Mouse (Mus musculus) gastrocnemius, adult 8-10 months (tissue): ENCODE results near the gene Mybpc3. TPM values are rescaled to one million over a fixed set of nuclear protein-coding genes. Genes with fewer than 3 reads are reported as not detected.
"Not testable (repeated sequence)": the region's sequence is repeated elsewhere in the genome, so short reads cannot be mapped to it uniquely, and the experiment has no call there.

Source experiments
- DNase-seq, 2 experiments: peaks; one replicate each; pipeline ENCODE4 v3.0.0; 2022; ENCODE audit warnings: low spot score in 2 of 2
- total RNA-seq, 4 experiments: library from RNA; stranded (reverse); gene quantifications; 2 replicates each; pipeline ENCODE4 v1.2.4; 2022

Gene Mybpc3
- total RNA-seq, 4 experiments from 2014 or later = 0.29 to 0.36 (median 0.31) TPM

DNA sequence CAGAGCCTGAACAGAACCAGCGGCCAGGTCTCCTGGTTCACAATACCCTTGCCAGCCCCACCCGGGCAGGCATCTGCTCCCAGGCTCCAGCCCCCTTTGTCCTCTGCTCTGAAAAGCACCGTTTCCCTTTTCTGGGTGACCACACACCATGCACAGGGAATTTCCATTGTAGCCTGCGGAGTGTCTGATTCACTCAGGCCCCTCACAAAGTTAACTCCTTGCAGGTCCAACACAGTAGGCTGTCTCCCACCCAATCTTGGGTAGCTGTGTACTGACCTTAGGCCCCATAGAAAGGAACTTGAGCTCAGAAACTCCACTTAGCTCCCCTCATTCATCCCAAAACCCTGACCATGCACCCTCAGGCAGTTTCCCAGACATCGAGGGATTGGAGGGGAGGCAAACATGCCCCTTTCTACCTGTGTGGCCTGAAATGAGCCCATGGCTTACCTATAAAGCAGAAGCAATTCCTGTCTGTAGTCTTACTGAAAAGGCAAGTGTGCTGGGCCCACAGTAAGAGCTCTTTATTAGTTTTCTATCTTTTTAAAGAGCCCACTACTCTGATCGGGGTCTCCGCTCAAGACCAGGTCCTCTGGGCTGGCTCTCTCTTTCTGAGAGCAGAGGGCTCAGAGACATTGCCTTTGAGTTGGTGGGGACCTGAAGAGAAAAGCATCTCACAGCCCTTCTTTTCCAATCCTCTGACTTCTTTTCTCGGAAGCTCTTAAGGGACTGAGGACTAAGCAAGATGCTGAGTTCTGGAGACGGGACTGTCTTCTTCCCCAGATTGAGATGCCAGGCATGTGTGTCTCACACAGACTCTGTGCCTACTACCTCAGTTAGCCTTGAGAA, 31.3 kb upstream of the Mybpc3 start:
- DNase-seq = no peak

- no peak for DNase-seq
Observed at GRCm38 (mm10) chr2:91087453-91087852, 30.5 kb upstream of the Mybpc3 start.

GRCm38 (mm10) chr2:91088987-91089386, 29.0 kb upstream of the Mybpc3 start:
- DNase-seq = no peak

- no peak for DNase-seq
Observed at GRCm38 (mm10) chr2:91090208-91090607, 27.7 kb upstream of the Mybpc3 start.

DNA sequence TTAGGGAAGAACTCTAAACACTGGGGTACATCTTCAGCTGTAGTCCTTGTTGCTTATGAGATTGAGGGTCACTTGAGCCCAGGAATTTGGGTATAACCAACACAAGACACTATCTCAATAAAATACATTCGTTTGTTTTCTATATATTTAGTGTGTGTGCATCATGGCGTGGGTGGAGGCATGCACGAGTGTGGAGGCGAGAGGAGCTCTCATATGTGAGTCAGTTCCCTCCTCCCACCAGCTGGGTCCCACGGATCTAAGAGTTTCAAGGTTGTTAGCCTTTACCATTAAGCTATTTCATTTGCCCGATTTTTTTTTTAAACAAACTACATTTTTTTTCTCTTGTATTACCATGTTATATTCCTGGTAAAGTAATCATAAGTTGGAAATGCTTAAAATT, 27.1 kb upstream of the Mybpc3 start:
- no peak for DNase-seq

DNA sequence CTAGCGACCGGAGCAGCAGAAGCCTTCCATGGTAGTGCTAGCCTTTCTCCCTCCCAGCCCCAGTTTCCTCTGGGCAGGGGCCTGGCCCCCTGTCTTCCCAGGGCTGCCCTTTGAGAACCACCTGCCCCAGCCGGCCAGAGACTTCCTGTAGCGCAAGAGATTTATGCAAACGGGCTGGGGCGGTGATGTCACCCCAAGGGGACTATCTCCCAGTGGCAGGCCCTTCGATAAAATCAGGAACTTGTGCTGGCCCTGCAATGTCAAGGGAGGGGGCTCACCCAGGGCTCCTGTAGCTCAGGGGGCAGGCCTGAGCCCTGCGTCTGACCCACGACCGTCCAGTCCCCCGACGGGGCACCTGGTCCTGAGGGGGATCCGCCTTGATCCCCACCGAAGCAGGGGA, 21.4 kb upstream of the Mybpc3 start:
- no peak for DNase-seq

DNA sequence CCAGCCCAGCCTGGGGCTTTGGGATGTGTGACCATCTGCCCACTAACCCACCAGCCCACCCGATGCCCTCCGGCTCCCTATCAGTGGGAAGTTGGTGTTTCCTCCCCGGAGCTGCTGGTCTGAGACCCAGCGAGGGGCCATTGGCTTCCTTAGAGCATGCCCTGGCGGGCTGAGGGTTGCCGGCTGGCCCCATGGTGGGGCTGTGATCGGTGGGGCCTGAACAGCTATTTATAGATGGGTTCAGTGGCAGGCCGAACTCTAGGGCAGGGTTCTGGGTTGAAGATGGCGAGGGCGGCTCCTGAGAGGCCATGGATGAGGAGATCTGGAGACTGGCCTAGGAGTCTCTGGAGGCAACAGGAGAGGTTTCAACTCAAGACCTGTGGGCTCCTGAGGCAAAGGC, 20.9 kb upstream of the Mybpc3 start:
- DNase-seq = no peak

- no peak for DNase-seq
Observed at GRCm38 (mm10) chr2:91098156-91098555, 19.8 kb upstream of the Mybpc3 start.

- peak; percentile 84 to 88 for DNase-seq
Observed at GRCm38 (mm10) chr2:91101124-91101740, 16.7 kb upstream of the Mybpc3 start.

- DNase-seq = no peak
Observed at GRCm38 (mm10) chr2:91108156-91108555, 9.8 kb upstream of the Mybpc3 start.

GRCm38 (mm10) chr2:91109241-91109640, 8.7 kb upstream of the Mybpc3 start:
- no peak for DNase-seq

DNA sequence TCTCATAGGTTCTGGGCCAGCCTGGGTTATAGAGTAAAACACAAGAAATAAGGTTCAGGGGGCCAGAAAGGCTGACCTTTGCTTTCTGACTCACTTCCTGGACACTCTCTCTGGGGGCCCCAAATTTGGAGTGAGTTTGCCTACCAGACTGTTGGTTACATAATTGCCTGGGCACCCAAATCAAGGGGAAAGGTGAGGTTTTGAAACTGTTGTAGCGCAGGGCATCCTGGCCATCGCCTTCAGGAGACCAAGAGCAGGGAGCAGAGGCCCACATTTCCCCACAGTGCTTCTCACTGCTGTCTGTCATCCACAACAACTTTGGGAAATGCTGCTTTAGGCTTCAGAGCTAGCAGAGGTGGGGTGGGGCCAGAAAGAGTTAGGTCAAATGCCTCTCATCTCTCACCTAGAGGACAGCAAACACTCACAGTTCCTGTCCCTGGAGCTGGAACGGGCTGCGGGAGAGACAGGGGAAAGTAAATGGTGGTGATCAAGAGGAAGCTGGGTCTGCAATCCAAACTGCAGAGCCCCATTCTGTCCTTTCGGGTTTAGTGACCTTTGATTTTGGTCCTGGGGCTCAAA, 8.0 kb upstream of the Mybpc3 start:
- DNase-seq = no peak

GRCm38 (mm10) chr2:91110429-91110828, 7.5 kb upstream of the Mybpc3 start:
- DNase-seq = no peak

GRCm38 (mm10) chr2:91111832-91112231, 6.1 kb upstream of the Mybpc3 start:
- not testable (repeated sequence) for DNase-seq

- no peak for DNase-seq
Observed at GRCm38 (mm10) chr2:91112491-91112890, 5.5 kb upstream of the Mybpc3 start.

GRCm38 (mm10) chr2:91113334-91113733, 4.6 kb upstream of the Mybpc3 start:
- no peak for DNase-seq

GRCm38 (mm10) chr2:91113852-91114251, 4.1 kb upstream of the Mybpc3 start:
- DNase-seq = no peak

DNA sequence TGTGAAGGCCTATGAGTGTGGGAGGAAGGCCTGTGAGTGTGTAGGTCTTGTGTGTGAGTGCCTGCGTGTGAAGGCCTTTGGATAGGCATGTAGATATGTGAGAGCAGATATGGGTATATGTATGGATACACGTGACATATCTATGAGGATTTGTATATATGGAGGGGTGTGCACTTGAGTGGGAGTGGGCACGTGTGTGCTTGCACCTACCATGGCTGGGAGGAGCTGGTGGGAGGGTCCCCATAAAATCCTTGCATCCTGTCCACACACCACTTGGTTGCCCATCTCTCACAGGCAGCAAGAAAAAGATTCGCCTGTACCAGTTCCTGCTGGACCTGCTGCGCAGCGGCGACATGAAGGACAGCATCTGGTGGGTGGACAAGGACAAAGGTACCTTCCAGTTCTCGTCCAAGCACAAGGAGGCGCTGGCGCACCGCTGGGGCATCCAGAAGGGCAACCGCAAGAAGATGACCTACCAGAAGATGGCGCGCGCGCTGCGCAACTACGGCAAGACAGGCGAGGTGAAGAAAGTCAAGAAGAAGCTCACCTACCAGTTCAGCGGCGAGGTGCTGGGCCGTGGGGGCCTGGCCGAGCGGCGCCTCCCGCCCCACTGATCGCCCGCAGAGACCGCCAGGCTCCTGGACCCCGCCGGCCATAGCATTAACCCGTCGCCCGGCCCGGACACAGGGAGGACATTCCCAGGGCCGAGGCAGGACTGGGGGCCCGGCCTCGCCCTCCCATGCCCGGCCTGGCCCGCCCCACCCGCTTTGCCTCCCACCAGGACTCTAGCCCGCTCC, 3.0 kb upstream of the Mybpc3 start:
- DNase-seq = peak; percentile 95 to 96

GRCm38 (mm10) chr2:91115578-91115970, 2.4 kb upstream of the Mybpc3 start:
- no peak for DNase-seq

DNA sequence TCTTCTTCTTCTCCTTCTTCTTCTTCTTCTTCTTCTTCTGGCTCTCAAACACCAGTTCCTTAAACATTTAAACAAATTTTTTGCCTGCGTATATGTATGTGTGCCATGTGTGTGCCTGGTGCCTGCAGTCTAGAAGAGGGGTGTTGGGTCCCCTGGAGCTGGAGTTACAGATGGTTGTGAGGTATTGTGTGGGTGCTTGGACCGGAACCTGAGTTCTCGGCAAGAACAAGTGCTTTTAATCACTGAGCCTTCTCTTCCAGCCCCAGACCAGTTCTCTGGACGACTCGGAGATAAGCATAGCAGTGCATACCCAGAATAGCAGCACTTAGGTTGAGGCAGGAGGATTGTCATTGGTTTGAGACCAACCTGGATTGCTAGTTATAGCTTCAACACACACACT, 1.1 kb upstream of the Mybpc3 start:
- DNase-seq = no peak

DNA sequence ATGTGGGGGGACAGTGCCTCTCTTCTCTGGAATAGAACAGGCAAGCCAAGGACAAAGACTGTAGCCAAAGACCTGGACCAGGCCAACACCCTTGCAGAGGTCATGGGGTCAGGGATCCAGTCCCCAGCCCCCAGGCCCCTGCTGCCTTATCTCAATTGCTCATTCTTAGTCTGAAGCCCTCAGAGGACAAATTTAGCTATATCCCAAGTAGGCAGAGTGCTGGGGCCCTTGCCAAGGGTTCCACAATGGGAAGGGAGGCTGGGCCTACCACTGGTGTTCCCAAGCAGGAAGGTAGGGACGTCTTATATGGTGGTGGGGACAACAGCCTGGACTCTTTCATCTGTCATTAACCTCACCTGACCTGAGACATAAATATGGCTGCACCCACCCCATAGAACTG, 703 bp downstream of the Mybpc3 start:
- DNase-seq = no peak

DNA sequence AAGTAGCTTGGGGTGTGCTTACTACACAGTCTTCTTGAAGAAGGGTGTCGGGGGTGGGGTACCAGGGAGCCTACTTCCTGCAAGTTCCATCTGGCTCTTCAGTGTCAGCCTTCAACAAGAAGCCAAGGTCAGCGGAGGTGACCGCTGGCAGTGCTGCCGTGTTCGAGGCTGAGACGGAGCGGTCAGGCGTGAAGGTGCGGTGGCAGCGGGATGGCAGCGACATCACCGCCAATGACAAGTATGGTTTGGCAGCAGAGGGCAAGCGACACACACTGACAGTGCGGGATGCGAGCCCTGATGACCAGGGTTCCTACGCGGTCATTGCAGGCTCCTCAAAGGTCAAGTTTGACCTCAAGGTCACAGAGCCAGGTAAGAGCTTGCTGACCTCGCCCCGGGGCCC, 1.1 kb downstream of the Mybpc3 start:
- no peak for DNase-seq
